Mouse (Mus musculus) hindbrain, embryonic 10.5 days (tissue): ENCODE data around the gene Cdkal1. TPM values are rescaled to one million over a fixed set of nuclear protein-coding genes. Genes with fewer than 3 reads are reported as not detected.

ENCODE experiments used
- DNase-seq: peaks from one replicate; pipeline ENCODE4 v3.0.0-alpha.2; 2017; ENCODE audit warnings: low spot score
- H3K27ac ChIP-seq: fragments of 300-500 bp; sonication (generic); 2 replicates; pipeline ENCODE4 v1.5.1; 2016; ENCODE audit warnings: mild to moderate bottlenecking, moderate library complexity
- H3K27me3 ChIP-seq: fragments of 300-500 bp; sonication (generic); 2 replicates; pipeline ENCODE4 v1.6.1; 2016; ENCODE audit warnings: mild to moderate bottlenecking; ENCODE audit not compliant: poor library complexity, insufficient read depth, severe bottlenecking
- H3K36me3 ChIP-seq: fragments of 300-500 bp; sonication (generic); 2 replicates; pipeline ENCODE4 v1.6.1; 2016; ENCODE audit warnings: mild to moderate bottlenecking, moderate library complexity
- H3K4me1 ChIP-seq: fragments of 300-500 bp; sonication (generic); replicated peaks from 2 replicates; pipeline ENCODE4 v1.6.1; 2016; ENCODE audit warnings: mild to moderate bottlenecking
- H3K4me3 ChIP-seq: fragments of 300-500 bp; sonication (generic); 2 replicates; pipeline ENCODE4 v1.5.1; 2016; ENCODE audit warnings: mild to moderate bottlenecking, moderate library complexity
- H3K9me3 ChIP-seq: fragments of 300-500 bp; sonication (generic); 2 replicates; pipeline ENCODE4 v1.6.1; 2016; ENCODE audit warnings: mild to moderate bottlenecking, moderate library complexity
- WGBS: fragments of 180-500 bp; shearing (Covaris S2); methylation state at CpG from one replicate; pipeline ENCODE4 v1.1.7; 2016; 5-methylcytosine and 5-hydroxymethylcytosine counted together
- polyA plus RNA-seq: library from polyadenylated mRNA; unstranded; fragments of >200 nt; fragmentation: Nextera tagmentation; extraction: Ambion mirVana; gene quantifications from 2 replicates; pipeline ENCODE4 v1.2.1, GENCODE M21; 2016

Gene Cdkal1
- polyA plus RNA-seq, 1 experiment from 2014 or later, result 29.6 TPM

- Histone ChIP-seq H3K27me3 (no peaks in the 10 kb centered on the region), H3K9me3 (no peaks in the 10 kb centered on the region), H3K4me1 (peaks cover 33% of the 10 kb centered on the region), H3K36me3 (no peaks in the 10 kb centered on the region), H3K4me3 (no peak overlapping the region), H3K27ac (peak overlapping the region; percentile 87)
- WGBS, result 5% methylated on average over 5 of the region's 5 CpGs
- peak; percentile 64 for DNase-seq
Measured at GRCm38 (mm10) chr13:29370731-29371465, 484.6 kb downstream of the Cdkal1 start.

- H3K27me3 ChIP-seq, result no peaks in the 10 kb centered on the region
- DNase-seq, result no peak
- no peaks in the 10 kb centered on the region for H3K9me3 ChIP-seq
- no peak overlapping the region for H3K4me3 ChIP-seq
- H3K27ac ChIP-seq, result 0 out of 2 replicates have a peak overlapping the region, but pooled peaks have one; percentile 2
- 52% methylated on average over 6 of the region's 6 CpGs for WGBS
- H3K4me1 ChIP-seq, result peaks cover 47% of the 10 kb centered on the region
- no peaks in the 10 kb centered on the region for H3K36me3 ChIP-seq
Measured at GRCm38 (mm10) chr13:29368806-29369205, 486.7 kb downstream of the Cdkal1 start.

GRCm38 (mm10) chr13:29364901-29365625 is 490.4 kb downstream of the Cdkal1 start:
- DNase-seq, result no peak
- peaks cover 31% of the 10 kb centered on the region for H3K4me1 ChIP-seq
- 83% methylated on average over 13 of the region's 13 CpGs for WGBS

GRCm38 (mm10) chr13:29364009-29364408 is 491.5 kb downstream of the Cdkal1 start:
- Histone ChIP-seq H3K27ac (peak overlapping the region; percentile 74), H3K4me3 (no peak overlapping the region), H3K4me1 (peaks cover 27% of the 10 kb centered on the region), H3K9me3 (no peaks in the 10 kb centered on the region), H3K36me3 (no peaks in the 10 kb centered on the region), H3K27me3 (no peaks in the 10 kb centered on the region)
- no peak for DNase-seq
- 34% methylated on average over 6 of the region's 6 CpGs for WGBS

More at GRCm38 (mm10) chr13:29364901-29365625, 490.4 kb downstream of the Cdkal1 start:
- Histone ChIP-seq H3K36me3 (no peaks in the 10 kb centered on the region), H3K4me3 (no peak overlapping the region), H3K9me3 (no peaks in the 10 kb centered on the region), H3K27me3 (no peaks in the 10 kb centered on the region), H3K27ac (peak overlapping the region; percentile 64)

- Histone ChIP-seq H3K4me3 (no peak overlapping the region), H3K27ac (peak overlapping the region; percentile 12; the same call in 1 of the 2 replicates), H3K36me3 (no peaks in the 10 kb centered on the region), H3K4me1 (peaks cover 31% of the 10 kb centered on the region), H3K27me3 (no peaks in the 10 kb centered on the region), H3K9me3 (no peaks in the 10 kb centered on the region)
- no peak for DNase-seq
- 82% methylated on average over 4 of the region's 4 CpGs for WGBS
Measured at GRCm38 (mm10) chr13:29361842-29362241, 493.6 kb downstream of the Cdkal1 start.

- Histone ChIP-seq H3K27ac (no peak overlapping the region), H3K36me3 (no peaks in the 10 kb centered on the region), H3K4me3 (no peak overlapping the region), H3K27me3 (no peaks in the 10 kb centered on the region), H3K9me3 (no peaks in the 10 kb centered on the region), H3K4me1 (peaks cover 40% of the 10 kb centered on the region)
- WGBS, result 83% methylated on average over 10 of the region's 10 CpGs
- DNase-seq, result no peak
Measured at GRCm38 (mm10) chr13:29360899-29361298, 494.6 kb downstream of the Cdkal1 start.

GRCm38 (mm10) chr13:29359341-29359740 is 496.1 kb downstream of the Cdkal1 start:
- H3K4me3 ChIP-seq, result no peak overlapping the region
- peaks cover 41% of the 10 kb centered on the region for H3K4me1 ChIP-seq
- DNase-seq, result no peak
- H3K27ac ChIP-seq, result no peak overlapping the region
- no peaks in the 10 kb centered on the region for H3K9me3 ChIP-seq
- no peaks in the 10 kb centered on the region for H3K36me3 ChIP-seq
- no peaks in the 10 kb centered on the region for H3K27me3 ChIP-seq
- WGBS, result 84% methylated on average over 1 of the region's 1 CpGs

- Histone ChIP-seq H3K9me3 (no peaks in the 10 kb centered on the region), H3K4me1 (peaks cover 28% of the 10 kb centered on the region), H3K4me3 (no peak overlapping the region), H3K27ac (0 out of 2 replicates have a peak overlapping the region, but pooled peaks have one; percentile 35), H3K36me3 (no peaks in the 10 kb centered on the region), H3K27me3 (no peaks in the 10 kb centered on the region)
- WGBS, result 89% methylated on average over 5 of the region's 5 CpGs
- DNase-seq, result no peak
Measured at GRCm38 (mm10) chr13:29357483-29357882, 498.0 kb downstream of the Cdkal1 start.

- H3K4me3 ChIP-seq, result no peak overlapping the region
- H3K4me1 ChIP-seq, result peaks cover 26% of the 10 kb centered on the region
- no peak for DNase-seq
- no peaks in the 10 kb centered on the region for H3K9me3 ChIP-seq
- H3K36me3 ChIP-seq, result no peaks in the 10 kb centered on the region
- peak overlapping the region; percentile 77 for H3K27ac ChIP-seq
- H3K27me3 ChIP-seq, result no peaks in the 10 kb centered on the region
- 43% methylated on average over 10 of the region's 10 CpGs for WGBS
Measured at GRCm38 (mm10) chr13:29356158-29356485, 499.4 kb downstream of the Cdkal1 start.

GRCm38 (mm10) chr13:29355484-29356157 is 499.9 kb downstream of the Cdkal1 start:
- WGBS, result 67% methylated on average over 3 of the region's 3 CpGs

GRCm38 (mm10) chr13:29354943-29355342 is 500.5 kb downstream of the Cdkal1 start:
- Histone ChIP-seq H3K9me3 (no peaks in the 10 kb centered on the region), H3K36me3 (no peaks in the 10 kb centered on the region), H3K27ac (peak overlapping the region; percentile 53; the same call in 1 of the 2 replicates), H3K4me3 (no peak overlapping the region), H3K4me1 (peaks cover 26% of the 10 kb centered on the region), H3K27me3 (no peaks in the 10 kb centered on the region)
- 89% methylated on average over 4 of the region's 4 CpGs for WGBS
- DNase-seq, result no peak

More at GRCm38 (mm10) chr13:29355484-29356157, 499.9 kb downstream of the Cdkal1 start:
- H3K36me3 ChIP-seq, result no peaks in the 10 kb centered on the region
- H3K27ac ChIP-seq, result peak overlapping the region; percentile 77; the same call in 1 of the 2 replicates
- H3K27me3 ChIP-seq, result no peaks in the 10 kb centered on the region
- H3K4me1 ChIP-seq, result peaks cover 26% of the 10 kb centered on the region
- no peak for DNase-seq
- H3K4me3 ChIP-seq, result no peak overlapping the region
- no peaks in the 10 kb centered on the region for H3K9me3 ChIP-seq

GRCm38 (mm10) chr13:29353888-29354415 is 501.5 kb downstream of the Cdkal1 start:
- H3K27me3 ChIP-seq, result no peaks in the 10 kb centered on the region
- H3K4me3 ChIP-seq, result no peak overlapping the region
- WGBS, result 91% methylated on average over 5 of the region's 5 CpGs
- H3K27ac ChIP-seq, result no peak overlapping the region
- no peaks in the 10 kb centered on the region for H3K9me3 ChIP-seq
- H3K36me3 ChIP-seq, result no peaks in the 10 kb centered on the region
- no peak for DNase-seq
- peaks cover 26% of the 10 kb centered on the region for H3K4me1 ChIP-seq
